Mouse (Mus musculus): ENCODE results near the gene Slc1a6. TPM values are rescaled to one million over a fixed set of nuclear protein-coding genes. Genes with fewer than 3 reads are reported as not detected.
"Not testable (repeated sequence)": the region's sequence is repeated elsewhere in the genome, so short reads cannot be mapped to it uniquely, and the experiment has no call there.

Gene Slc1a6
- polyA plus RNA-seq, 1 experiment from 2014 or later = 1.2 TPM

GRCm38 (mm10) chr10:78787566-78788087, 7.3 kb downstream of the Slc1a6 start:
- 9% methylated on average over 22 of the region's 22 CpGs for WGBS

GRCm38 (mm10) chr10:78790561-78790960, 10.3 kb downstream of the Slc1a6 start:
- Histone ChIP-seq H3K36me3 (replicated peaks) (no peaks in the 10 kb centered on the region), H3K9me3 (no peaks in the 10 kb centered on the region), H3K4me1 (peaks cover 12% of the 10 kb centered on the region), H3K27ac (replicated peaks) (no peak overlapping the region), H3K4me3 (no peak overlapping the region), H3K27me3 (replicated peaks; ENCODE audit: low read depth, poor library complexity, severe bottlenecking) (no peaks in the 10 kb centered on the region)
- no peak for DNase-seq (ENCODE audit: low spot score)
- WGBS = 38% methylated on average over 1 of the region's 1 CpGs

More at GRCm38 (mm10) chr10:78787566-78788087, 7.3 kb downstream of the Slc1a6 start:
- H3K36me3 ChIP-seq (replicated peaks) = no peaks in the 10 kb centered on the region
- no peaks in the 10 kb centered on the region for H3K27me3 ChIP-seq (replicated peaks; ENCODE audit: low read depth, poor library complexity, severe bottlenecking)
- H3K27ac ChIP-seq (replicated peaks) = peak overlapping the region; percentile 80
- H3K9me3 ChIP-seq = no peaks in the 10 kb centered on the region
- DNase-seq (ENCODE audit: low spot score) = peak; percentile 87
- peaks cover 12% of the 10 kb centered on the region for H3K4me1 ChIP-seq
- peak overlapping the region; percentile 52 for H3K4me3 ChIP-seq

GRCm38 (mm10) chr10:78801449-78801848, 21.2 kb downstream of the Slc1a6 start:
- 81% methylated on average over 2 of the region's 2 CpGs for WGBS
- H3K4me1 ChIP-seq = no peaks in the 10 kb centered on the region
- DNase-seq (ENCODE audit: low spot score) = no peak
- H3K36me3 ChIP-seq (replicated peaks) = no peaks in the 10 kb centered on the region
- no peak overlapping the region for H3K27ac ChIP-seq (replicated peaks)
- no peaks in the 10 kb centered on the region for H3K27me3 ChIP-seq (replicated peaks; ENCODE audit: low read depth, poor library complexity, severe bottlenecking)
- no peaks in the 10 kb centered on the region for H3K9me3 ChIP-seq
- H3K4me3 ChIP-seq = no peak overlapping the region

- no peak for DNase-seq (ENCODE audit: low spot score)
- Histone ChIP-seq H3K36me3 (replicated peaks) (no peaks in the 10 kb centered on the region), H3K4me3 (no peak overlapping the region), H3K9me3 (0 out of 2 replicates have a peak, but pooled peaks cover 3% of the 10 kb centered on the region), H3K27me3 (replicated peaks; ENCODE audit: low read depth, poor library complexity, severe bottlenecking) (no peaks in the 10 kb centered on the region), H3K27ac (replicated peaks) (no peak overlapping the region), H3K4me1 (no peaks in the 10 kb centered on the region)
- 79% methylated on average over 6 of the region's 6 CpGs for WGBS
Observed at GRCm38 (mm10) chr10:78812358-78813060, 32.2 kb downstream of the Slc1a6 start.

GRCm38 (mm10) chr10:78840456-78840855, 60.2 kb downstream of the Slc1a6 start:
- DNase-seq (ENCODE audit: low spot score); H3K36me3 ChIP-seq (replicated peaks); H3K4me3 ChIP-seq; H3K4me1 ChIP-seq; H3K27ac ChIP-seq (replicated peaks); H3K27me3 ChIP-seq (replicated peaks; ENCODE audit: low read depth, poor library complexity, severe bottlenecking); H3K9me3 ChIP-seq: not testable (repeated sequence)
- 91% methylated on average over 12 of the region's 12 CpGs for WGBS

GRCm38 (mm10) chr10:78852066-78852465, 71.8 kb downstream of the Slc1a6 start, which contains the start of gene Olfr1356:
Gene Olfr1356, minus strand, starts transcription at chr10:78852166.
- Histone ChIP-seq H3K27ac (replicated peaks) (no peak within 1 kb of the TSS), H3K4me3 (no peak within 1 kb of the TSS), H3K27me3 (replicated peaks; ENCODE audit: low read depth, poor library complexity, severe bottlenecking) (no peaks in the 10 kb centered on the region), H3K9me3 (no peaks in the 10 kb centered on the region), H3K36me3 (replicated peaks) (no peaks in the 10 kb centered on the region), H3K4me1 (no peaks in the 10 kb centered on the region)
- DNase-seq (ENCODE audit: low spot score) = no peak
- WGBS = 87% methylated on average over 2 of the region's 2 CpGs

Other genes starting within 250 kb of the Slc1a6 start
- 36.0 and 40.7 TPM in 2 replicates for gene Ilvbl, start 206.2 kb upstream of the Slc1a6 start, polyA plus RNA-seq (2016; fragmentation: Nextera tagmentation; extraction: Ambion mirVana)
- 19.1 and 19.3 TPM in 2 replicates for gene Syde1, start 188.5 kb upstream of the Slc1a6 start, polyA plus RNA-seq (2016; fragmentation: Nextera tagmentation; extraction: Ambion mirVana)
- not detected in 2 replicates for gene Olfr1357, start 162.4 kb upstream of the Slc1a6 start, polyA plus RNA-seq (2016; fragmentation: Nextera tagmentation; extraction: Ambion mirVana)
- not detected in 2 replicates for gene Casp14, start 62.2 kb upstream of the Slc1a6 start, polyA plus RNA-seq (2016; fragmentation: Nextera tagmentation; extraction: Ambion mirVana)
- 0.13 and 0.16 TPM in 2 replicates for gene Ccdc105, start 27.4 kb upstream of the Slc1a6 start, polyA plus RNA-seq (2016; fragmentation: Nextera tagmentation; extraction: Ambion mirVana)
- not detected in 2 replicates for gene Olfr1356, start 71.7 kb downstream of the Slc1a6 start, polyA plus RNA-seq (2016; fragmentation: Nextera tagmentation; extraction: Ambion mirVana)
- not detected in 2 replicates for gene Olfr1355, start 95.0 kb downstream of the Slc1a6 start, polyA plus RNA-seq (2016; fragmentation: Nextera tagmentation; extraction: Ambion mirVana)
- not detected in 2 replicates for gene Olfr1354, start 132.7 kb downstream of the Slc1a6 start, polyA plus RNA-seq (2016; fragmentation: Nextera tagmentation; extraction: Ambion mirVana)
- not detected in 2 replicates for gene Olfr8, start 170.1 kb downstream of the Slc1a6 start, polyA plus RNA-seq (2016; fragmentation: Nextera tagmentation; extraction: Ambion mirVana)
- gene Olfr1353, start 182.8 kb downstream of the Slc1a6 start, polyA plus RNA-seq (2016; fragmentation: Nextera tagmentation; extraction: Ambion mirVana) = not detected in 2 replicates
- not detected in 2 replicates for gene Olfr1352, start 200.6 kb downstream of the Slc1a6 start, polyA plus RNA-seq (2016; fragmentation: Nextera tagmentation; extraction: Ambion mirVana)
- gene Olfr1351, start 232.0 kb downstream of the Slc1a6 start, polyA plus RNA-seq (2016; fragmentation: Nextera tagmentation; extraction: Ambion mirVana) = not detected in 2 replicates
- not detected in 2 replicates for gene Olfr57, start 248.2 kb downstream of the Slc1a6 start, polyA plus RNA-seq (2016; fragmentation: Nextera tagmentation; extraction: Ambion mirVana)

Measured in embryonic facial prominence, embryonic 10.5 days (tissue).